Mouse (Mus musculus): ENCODE measurements around the gene Cyp4a12a. TPM values are rescaled to one million over a fixed set of nuclear protein-coding genes. Genes with fewer than 3 reads are reported as not detected.
"Not testable (repeated sequence)": the region's sequence is repeated elsewhere in the genome, so short reads cannot be mapped to it uniquely, and the experiment has no call there.

Cyp4a12a gene
- polyA plus RNA-seq, 1 experiment = 7.6 TPM

GRCm38 (mm10) chr4:115368067-115368466 is 69.2 kb downstream of the Cyp4a12a start:
- H3K4me3 ChIP-seq (ENCODE audit: insufficient read depth, low read depth, low read length); H3K27me3 ChIP-seq (replicated peaks; ENCODE audit: control insufficient read depth, insufficient read depth, low read length); H3K4me1 ChIP-seq (ENCODE audit: control insufficient read depth, insufficient read depth, low read length); H3K27ac ChIP-seq (ENCODE audit: insufficient read depth, low read depth, low read length); H3K36me3 ChIP-seq (ENCODE audit: control insufficient read depth, insufficient read depth, low read length): not testable (repeated sequence)
- TF ChIP-seq CTCF (conservative IDR thresholded peaks at IDR 0.05; ENCODE audit: insufficient read depth, insufficient read length, low read depth, low read length) = peak; percentile 21; the same call in 1 of the 2 replicates
- peak; percentile 29 for DNase-seq

Other genes starting within 250 kb of the Cyp4a12a start
- 1.7 and 1.8 TPM in 2 replicates for gene Tal1, start 242.6 kb upstream of the Cyp4a12a start, polyA plus RNA-seq (2012; rRNA removed)
- gene Pdzk1ip1, start 210.3 kb upstream of the Cyp4a12a start, polyA plus RNA-seq (2012; rRNA removed) = 3,641 and 4,008 TPM in 2 replicates
- 0.04 and 0.06 TPM in 2 replicates for gene Cyp4x1, start 164.8 kb upstream of the Cyp4a12a start, polyA plus RNA-seq (2012; rRNA removed)
- not detected in 2 replicates for gene Cyp4a29, start 57.0 kb upstream of the Cyp4a12a start, polyA plus RNA-seq (2012; rRNA removed)
- 2.3 and 2.8 TPM in 2 replicates for gene Cyp4a12b, start 112.6 kb downstream of the Cyp4a12a start, polyA plus RNA-seq (2012; rRNA removed)
- not detected in 2 replicates for gene Cyp4a30b, start 153.6 kb downstream of the Cyp4a12a start, polyA plus RNA-seq (2012; rRNA removed)
- 258 and 331 TPM in 2 replicates for gene Cyp4a14, start 197.1 kb downstream of the Cyp4a12a start, polyA plus RNA-seq (2012; rRNA removed)
- gene Cyp4a10, start 219.2 kb downstream of the Cyp4a12a start, polyA plus RNA-seq (2012; rRNA removed) = 368 and 393 TPM in 2 replicates